Mouse (Mus musculus) thymus, adult 2 months (tissue): ENCODE results near the gene Fbxl16. TPM values are rescaled to one million over a fixed set of nuclear protein-coding genes. Genes with fewer than 3 reads are reported as not detected.

Experiments
- DNase-seq: peaks from one replicate; pipeline ENCODE4 v3.0.0; 2021
- H3K27ac ChIP-seq: fragments of 200-500 bp; 2 replicates; pipeline ENCODE4 v1.5.1; 2012; ENCODE audit warnings: low read length, control low read depth; ENCODE audit not compliant: control insufficient read depth, insufficient read depth
- H3K27me3 ChIP-seq: fragments of 200-500 bp; 2 replicates; pipeline ENCODE4 v1.6.1; 2012; ENCODE audit warnings: mild to moderate bottlenecking, low read length, moderate library complexity, mixed read lengths; ENCODE audit not compliant: control insufficient read depth, insufficient read depth
- H3K36me3 ChIP-seq: fragments of 200-500 bp; 2 replicates; pipeline ENCODE4 v1.6.1; 2012; ENCODE audit warnings: mild to moderate bottlenecking, low read length, moderate library complexity; ENCODE audit not compliant: control insufficient read depth, insufficient read depth
- H3K4me1 ChIP-seq: fragments of 200-500 bp; replicated peaks from 2 replicates; pipeline ENCODE4 v1.6.1; 2012; ENCODE audit warnings: low read length; ENCODE audit not compliant: control insufficient read depth, insufficient read depth
- H3K4me3 ChIP-seq: fragments of 200-500 bp; 2 replicates; pipeline ENCODE4 v1.5.1; 2012; ENCODE audit warnings: mild to moderate bottlenecking, low read length, control low read depth, moderate library complexity; ENCODE audit not compliant: control insufficient read depth, insufficient read depth
- CTCF ChIP-seq: fragments of 200-500 bp; IDR thresholded peaks from 2 replicates; pipeline ENCODE4 v1.5.1; 2012; ENCODE audit warnings: mild to moderate bottlenecking, control low read depth, low read length, moderate library complexity, borderline replicate concordance; ENCODE audit not compliant: control insufficient read depth, poor library complexity, insufficient read depth; ENCODE audit errors: extremely low read depth
- POLR2A ChIP-seq: fragments of 200-500 bp; IDR thresholded peaks from 2 replicates; pipeline ENCODE4 v1.6.1; 2012; ENCODE audit warnings: mild to moderate bottlenecking, low read length, control low read depth, moderate library complexity; ENCODE audit not compliant: control insufficient read depth, poor library complexity, insufficient read depth; ENCODE audit errors: extremely low read depth
- WGBS: fragments of 180-500 bp; shearing (Covaris S2); methylation state at CpG from one replicate; pipeline ENCODE4 v1.1.7; 2018; 5-methylcytosine and 5-hydroxymethylcytosine counted together
- polyA plus RNA-seq: library from polyadenylated mRNA; depleted of rRNA; stranded (reverse); fragments of >200 nt; gene quantifications from 2 replicates; pipeline ENCODE4 v1.2.3, GENCODE M21; 2012

The Fbxl16 gene
- polyA plus RNA-seq, 1 experiment = 0.61 TPM

DNA sequence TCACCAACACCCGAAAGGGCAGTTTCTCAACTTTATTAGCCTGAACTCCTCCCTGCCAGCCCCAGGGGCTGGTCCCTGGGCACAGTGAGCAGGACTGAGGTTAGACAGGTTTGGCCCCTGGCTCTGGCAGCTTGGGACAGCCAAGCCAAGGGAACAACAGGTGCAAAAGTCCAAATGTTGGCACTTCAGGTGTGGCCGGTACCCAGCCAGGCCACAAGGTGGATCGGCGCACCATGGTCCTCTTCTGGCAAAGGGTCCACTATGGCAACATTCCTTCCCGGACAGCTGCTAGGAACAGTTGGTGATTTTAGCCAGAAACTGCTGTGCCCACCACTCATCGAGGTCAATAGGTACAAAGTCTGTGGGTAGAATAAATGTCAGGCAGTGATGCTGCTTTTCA, 54.8 kb downstream of the Fbxl16 start:
- Histone ChIP-seq H3K27me3 (no peaks in the 10 kb centered on the region), H3K36me3 (no peaks in the 10 kb centered on the region), H3K4me3 (no peak overlapping the region), H3K27ac (no peak overlapping the region), H3K4me1 (peaks cover 25% of the 10 kb centered on the region)
- no peak for DNase-seq
- TF ChIP-seq CTCF = no peak
- WGBS = 97% methylated on average over 6 of the region's 6 CpGs

DNA sequence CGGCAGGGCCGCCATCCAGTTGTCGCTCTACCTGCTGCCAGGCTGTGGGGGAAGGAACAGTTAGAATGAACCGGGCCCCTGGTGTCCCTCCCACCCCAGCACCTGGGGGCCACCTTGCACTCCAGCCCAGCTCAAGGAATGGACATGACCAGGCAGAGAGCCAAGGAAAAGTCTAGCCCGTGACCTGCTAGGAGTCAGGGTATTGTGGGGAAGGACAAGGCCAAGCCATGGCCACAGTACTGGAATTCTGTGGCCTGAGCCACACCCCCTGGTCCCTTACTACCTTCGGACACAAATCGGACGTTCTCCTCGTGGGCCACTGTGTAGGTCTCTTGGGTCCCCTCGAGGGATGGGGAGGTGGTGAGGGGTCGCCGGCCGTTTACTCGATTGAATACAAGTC, 55.4 kb downstream of the Fbxl16 start:
- H3K4me1 ChIP-seq = peaks cover 27% of the 10 kb centered on the region
- H3K36me3 ChIP-seq = no peaks in the 10 kb centered on the region
- DNase-seq = no peak
- no peak overlapping the region for H3K27ac ChIP-seq
- TF ChIP-seq CTCF (no peak), POLR2A (no peak)
- 96% methylated on average over 14 of the region's 14 CpGs for WGBS
- no peaks in the 10 kb centered on the region for H3K27me3 ChIP-seq
- no peak overlapping the region for H3K4me3 ChIP-seq

DNA sequence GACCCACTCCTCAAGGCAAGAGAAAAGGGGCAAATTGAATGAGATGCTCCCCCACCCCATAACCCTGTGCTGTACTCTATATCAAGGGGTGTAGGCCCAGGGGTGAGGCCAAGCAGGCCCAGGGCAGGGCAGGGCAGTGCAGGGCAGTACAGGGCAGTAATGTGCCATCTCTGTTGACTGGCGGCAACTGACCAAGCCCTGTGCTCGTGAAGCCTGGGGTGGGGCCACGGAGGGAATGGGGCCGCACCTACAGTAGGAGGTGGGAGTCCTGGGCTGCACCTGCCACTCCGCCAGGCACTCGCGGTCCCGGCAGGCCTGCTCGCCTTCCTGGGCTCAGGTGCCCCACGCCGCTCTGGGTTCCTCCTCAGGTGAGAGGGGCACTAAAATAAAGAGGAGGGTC, 56.4 kb downstream of the Fbxl16 start:
- Histone ChIP-seq H3K36me3 (no peaks in the 10 kb centered on the region), H3K27ac (no peak overlapping the region), H3K27me3 (no peaks in the 10 kb centered on the region), H3K4me1 (peaks cover 27% of the 10 kb centered on the region), H3K4me3 (no peak overlapping the region)
- no peak for TF ChIP-seq CTCF
- TF ChIP-seq POLR2A = no peak
- DNase-seq = no peak
- WGBS = 98% methylated on average over 11 of the region's 11 CpGs

DNA sequence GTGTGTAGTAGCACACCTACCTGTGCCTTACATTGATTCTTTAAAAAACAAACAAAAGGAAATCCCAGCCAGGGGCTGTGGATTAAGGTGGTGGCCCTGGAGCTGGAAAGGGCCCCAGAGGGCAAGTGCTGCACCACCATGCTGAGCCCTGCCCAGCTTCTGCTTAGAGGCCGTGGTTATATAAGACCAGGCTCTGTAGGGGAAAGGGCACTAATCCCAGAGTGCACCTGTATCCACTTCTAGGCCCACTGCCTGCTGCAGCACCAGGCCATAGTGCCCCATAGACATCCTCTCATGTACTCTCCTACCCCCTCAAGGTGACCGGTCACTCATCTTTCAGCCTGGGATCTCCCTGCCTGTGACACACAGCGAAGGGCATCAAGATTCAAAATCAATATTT, 57.3 kb downstream of the Fbxl16 start:
- H3K27me3 ChIP-seq = no peaks in the 10 kb centered on the region
- peaks cover 19% of the 10 kb centered on the region for H3K4me1 ChIP-seq
- 95% methylated on average over 3 of the region's 3 CpGs for WGBS
- no peak overlapping the region for H3K27ac ChIP-seq
- DNase-seq = no peak
- no peak overlapping the region for H3K4me3 ChIP-seq
- TF ChIP-seq CTCF = no peak
- TF ChIP-seq POLR2A = no peak
- H3K36me3 ChIP-seq = no peaks in the 10 kb centered on the region

DNA sequence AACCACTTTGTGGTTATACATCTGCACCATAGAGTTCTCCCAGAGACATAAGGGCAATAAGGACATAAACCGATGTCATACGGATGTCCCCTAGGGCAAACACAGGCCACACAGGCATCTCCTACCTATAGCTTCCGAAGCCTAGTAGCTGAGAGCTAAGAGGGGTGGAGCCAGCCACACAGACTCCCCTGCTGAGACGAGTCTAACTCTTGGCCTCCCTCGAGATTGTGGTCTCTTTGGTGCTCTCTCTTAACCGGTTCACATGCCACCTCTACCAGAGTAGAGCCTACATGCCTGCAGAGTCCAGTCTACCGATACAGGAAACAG, 58.6 kb downstream of the Fbxl16 start:
- peak; percentile 38 for DNase-seq
- no peak overlapping the region for H3K27ac ChIP-seq
- WGBS = 2% methylated on average over 7 of the region's 7 CpGs

DNA sequence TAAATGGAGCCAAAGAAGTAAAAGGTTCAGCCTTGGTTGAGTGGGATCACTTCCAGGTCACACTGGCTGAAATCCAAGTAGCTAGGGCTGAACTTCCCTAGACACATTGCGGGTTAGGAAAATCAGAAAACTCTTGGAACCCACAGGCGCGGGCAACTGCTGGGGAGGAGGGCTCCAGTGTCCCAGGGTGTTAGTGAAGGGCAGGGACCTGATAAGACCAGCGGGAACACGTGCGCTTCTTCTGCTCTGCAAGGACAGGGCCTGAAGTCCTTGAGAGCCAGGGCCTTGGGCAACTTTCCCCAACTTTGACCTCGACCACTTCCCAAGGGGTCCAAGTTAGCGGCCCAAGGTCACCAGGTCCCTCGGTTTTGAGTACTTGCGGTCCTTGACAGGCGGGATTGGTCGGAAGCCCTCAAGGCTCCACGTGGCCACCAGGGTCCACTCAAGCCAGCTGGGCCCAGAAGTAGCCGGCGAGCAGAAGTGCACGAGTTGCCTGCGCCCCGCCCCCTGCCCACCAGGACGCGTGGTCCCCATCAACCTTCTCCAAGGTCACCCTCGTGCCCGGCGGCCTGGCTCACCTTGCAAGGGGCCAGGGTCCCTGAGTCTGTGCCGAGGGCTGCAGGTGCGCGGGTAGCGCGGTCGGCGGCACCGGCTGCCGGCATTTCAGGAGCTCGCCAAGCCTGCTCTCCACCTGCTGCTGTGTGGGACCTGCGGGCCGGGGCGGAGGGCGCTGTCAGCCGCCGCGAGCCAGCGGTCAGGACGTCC, 59.1 kb downstream of the Fbxl16 start:
- peaks cover 14% of the 10 kb centered on the region for H3K4me1 ChIP-seq
- TF ChIP-seq CTCF = 0 out of 2 replicates have a peak, but pooled peaks have one; percentile 34
- TF ChIP-seq POLR2A = no peak
- H3K4me3 ChIP-seq = peak overlapping the region; percentile 95
- H3K27ac ChIP-seq = no peak overlapping the region
- no peak for DNase-seq
- no peaks in the 10 kb centered on the region for H3K27me3 ChIP-seq
- 1% methylated on average over 42 of the region's 42 CpGs for WGBS
- H3K36me3 ChIP-seq = no peaks in the 10 kb centered on the region

More for the DNA sequence above, 58.6 kb downstream of the Fbxl16 start:
- no peaks in the 10 kb centered on the region for H3K36me3 ChIP-seq
- H3K4me1 ChIP-seq = peaks cover 14% of the 10 kb centered on the region
- no peak overlapping the region for H3K4me3 ChIP-seq
- no peak for TF ChIP-seq CTCF
- TF ChIP-seq POLR2A = no peak
- no peaks in the 10 kb centered on the region for H3K27me3 ChIP-seq
